Mouse (Mus musculus): ENCODE measurements around the gene Taar7e. TPM values are rescaled to one million over a fixed set of nuclear protein-coding genes. Genes with fewer than 3 reads are reported as not detected.

Taar7e gene
- polyA plus RNA-seq (2012; rRNA removed) = not detected in 2 replicates
- not detected in 2 replicates for polyA plus RNA-seq (2014; fragmentation: Nextera tagmentation; extraction: Ambion mirVana)

DNA sequence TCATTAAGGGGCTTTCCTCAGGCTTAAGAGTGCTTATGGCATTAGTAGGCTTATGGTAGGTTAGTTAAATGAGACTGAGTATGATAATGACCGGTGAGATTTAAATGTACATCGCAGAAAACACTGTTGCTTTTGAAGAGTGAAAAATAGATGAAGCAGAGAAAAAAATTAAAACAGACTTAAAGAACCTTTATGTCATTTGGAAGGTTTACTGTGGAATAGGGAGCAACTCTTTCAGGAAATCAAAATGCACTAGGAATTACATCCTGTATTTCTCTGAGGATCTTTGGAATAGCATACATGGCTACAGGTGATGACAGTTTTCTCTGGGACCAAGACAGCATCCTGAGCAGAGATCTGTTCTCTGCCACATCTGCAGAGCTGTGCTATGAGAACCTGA lies at the start of gene Taar7e:
Gene Taar7e, plus strand, starts transcription at position 301 of the 400 bp plus-strand sequence.
- DNase-seq (ENCODE audit: low spot score) (no peak), ATAC-seq (ENCODE audit: low FRiP score, low read depth) (no peak)
- Histone ChIP-seq H3K4me2 (replicated peaks; ENCODE audit: low read depth, low read length, severe bottlenecking) (no peak within 1 kb of the TSS), H3K27ac (replicated peaks; ENCODE audit: low read depth, low read length) (no peak within 1 kb of the TSS), H3K9me3 (ENCODE audit: control insufficient read depth, low read length) (no peaks in the 10 kb centered on the region), H3K36me3 (ENCODE audit: control insufficient read depth, insufficient read depth, low read length) (no peaks in the 10 kb centered on the region), H3K27me3 (ENCODE audit: control insufficient read depth, insufficient read depth, low read length) (no peaks in the 10 kb centered on the region), H3K4me3 (replicated peaks; ENCODE audit: low read length) (no peak within 1 kb of the TSS), H3K9ac (ENCODE audit: low read depth, low read length, severe bottlenecking) (no peak within 1 kb of the TSS), H3K4me1 (ENCODE audit: control insufficient read depth, insufficient read depth, low read length) (no peaks in the 10 kb centered on the region)
- 88% methylated on average over 2 of the region's 2 CpGs for WGBS
- no peak for TF ChIP-seq POLR2A (IDR thresholded peaks at IDR 0.05; ENCODE audit: borderline replicate concordance, extremely low read depth, insufficient read depth, insufficient read length)

DNA sequence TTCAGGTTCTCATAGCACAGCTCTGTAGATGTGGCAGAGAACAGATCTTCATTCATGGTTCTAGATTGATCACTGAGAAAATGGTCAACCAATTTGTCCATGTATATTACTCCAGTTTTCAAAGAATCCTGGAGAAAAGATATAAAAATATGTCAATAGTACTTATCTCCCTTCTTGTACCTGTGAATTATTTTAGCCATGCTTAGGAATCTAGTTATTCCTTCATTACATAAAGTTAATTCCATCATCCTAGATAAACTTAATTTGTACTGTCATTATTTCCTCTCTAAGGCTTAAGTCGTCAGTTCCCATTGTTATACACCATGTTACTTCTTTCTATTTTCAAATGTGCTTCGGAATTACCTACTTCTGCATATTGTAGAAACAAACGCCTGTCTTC lies 44.0 kb upstream of the Taar7e start, which contains the start of gene Taar7a:
Gene Taar7a, minus strand, starts transcription at position 101 of the 400 bp plus-strand sequence.
- no peaks in the 10 kb centered on the region for H3K9me3 ChIP-seq (ENCODE audit: control insufficient read depth, low read length)
- WGBS = 82% methylated on average over 3 of the region's 3 CpGs
- H3K36me3 ChIP-seq (ENCODE audit: control insufficient read depth, insufficient read depth, low read length) = no peaks in the 10 kb centered on the region
- TF ChIP-seq POLR2A (IDR thresholded peaks at IDR 0.05; ENCODE audit: borderline replicate concordance, extremely low read depth, insufficient read depth, insufficient read length) = no peak
- no peaks in the 10 kb centered on the region for H3K4me1 ChIP-seq (ENCODE audit: control insufficient read depth, insufficient read depth, low read length)
- ATAC-seq (ENCODE audit: low FRiP score, low read depth) (no peak), DNase-seq (ENCODE audit: low spot score) (no peak)
- H3K27ac ChIP-seq (replicated peaks; ENCODE audit: low read depth, low read length) = no peak within 1 kb of the TSS
- no peaks in the 10 kb centered on the region for H3K27me3 ChIP-seq (ENCODE audit: control insufficient read depth, insufficient read depth, low read length)
- no peak within 1 kb of the TSS for H3K9ac ChIP-seq (ENCODE audit: low read depth, low read length, severe bottlenecking)
- H3K4me3 ChIP-seq (replicated peaks; ENCODE audit: low read length) = no peak within 1 kb of the TSS
- H3K4me2 ChIP-seq (replicated peaks; ENCODE audit: low read depth, low read length, severe bottlenecking) = no peak within 1 kb of the TSS

DNA sequence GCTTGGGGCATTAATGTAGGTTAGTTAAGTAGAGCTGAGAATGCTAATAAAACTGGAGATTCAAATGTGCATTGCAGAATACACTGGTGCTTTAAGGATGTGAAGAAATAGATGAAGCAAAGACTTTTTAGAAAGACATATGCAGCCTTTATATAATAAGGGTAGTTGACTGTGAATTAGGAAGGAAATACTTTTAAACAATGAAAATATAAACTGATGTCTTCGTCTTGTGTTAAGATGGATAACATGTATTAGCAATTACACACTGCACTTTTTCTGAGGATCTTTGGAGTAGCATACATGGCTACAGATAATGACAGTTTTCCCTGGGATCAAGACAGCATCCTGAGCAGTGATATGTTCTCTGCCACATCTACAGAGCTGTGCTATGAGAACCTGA lies 37.8 kb upstream of the Taar7e start, which contains the start of gene Taar7b:
Gene Taar7b, plus strand, starts transcription at position 301 of the 400 bp plus-strand sequence.
- H3K9ac ChIP-seq (ENCODE audit: low read depth, low read length, severe bottlenecking) = no peak within 1 kb of the TSS
- H3K9me3 ChIP-seq (ENCODE audit: control insufficient read depth, low read length) = no peaks in the 10 kb centered on the region
- WGBS = 78% methylated on average over 1 of the region's 1 CpGs
- DNase-seq (ENCODE audit: low spot score) (no peak), ATAC-seq (ENCODE audit: low FRiP score, low read depth) (no peak)
- no peaks in the 10 kb centered on the region for H3K4me1 ChIP-seq (ENCODE audit: control insufficient read depth, insufficient read depth, low read length)
- H3K27ac ChIP-seq (replicated peaks; ENCODE audit: low read depth, low read length) = no peak within 1 kb of the TSS
- no peaks in the 10 kb centered on the region for H3K27me3 ChIP-seq (ENCODE audit: control insufficient read depth, insufficient read depth, low read length)
- TF ChIP-seq POLR2A (IDR thresholded peaks at IDR 0.05; ENCODE audit: borderline replicate concordance, extremely low read depth, insufficient read depth, insufficient read length) = no peak
- H3K36me3 ChIP-seq (ENCODE audit: control insufficient read depth, insufficient read depth, low read length) = no peaks in the 10 kb centered on the region
- no peak within 1 kb of the TSS for H3K4me3 ChIP-seq (replicated peaks; ENCODE audit: low read length)
- H3K4me2 ChIP-seq (replicated peaks; ENCODE audit: low read depth, low read length, severe bottlenecking) = no peak within 1 kb of the TSS

DNA sequence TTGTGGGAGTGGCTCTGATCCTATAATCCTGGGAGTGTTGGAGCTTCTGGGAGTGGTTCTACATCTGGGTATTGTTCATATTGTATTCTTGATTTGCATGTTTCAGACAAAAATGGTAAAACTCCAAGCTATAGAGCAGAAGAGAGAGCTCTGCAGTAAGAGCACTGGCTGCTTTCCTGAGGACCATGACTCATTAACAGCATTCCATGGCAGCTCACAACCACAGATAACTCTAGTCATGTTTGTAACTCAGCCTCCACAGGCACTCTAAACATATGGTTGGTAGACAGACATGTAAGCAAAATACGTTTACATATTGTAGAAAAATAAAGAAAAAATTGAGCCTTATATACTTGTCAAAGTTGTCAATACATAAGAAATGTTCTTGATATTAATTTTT lies 31.0 kb upstream of the Taar7e start:
- ATAC-seq (ENCODE audit: low FRiP score, low read depth) = no peak
- no peaks in the 10 kb centered on the region for H3K27me3 ChIP-seq (ENCODE audit: control insufficient read depth, insufficient read depth, low read length)
- no peak overlapping the region for H3K4me2 ChIP-seq (replicated peaks; ENCODE audit: low read depth, low read length, severe bottlenecking)
- 76% methylated on average over 1 of the region's 1 CpGs for WGBS
- H3K27ac ChIP-seq (replicated peaks; ENCODE audit: low read depth, low read length) = no peak overlapping the region
- H3K4me3 ChIP-seq (replicated peaks; ENCODE audit: low read length) = no peak overlapping the region
- no peaks in the 10 kb centered on the region for H3K36me3 ChIP-seq (ENCODE audit: control insufficient read depth, insufficient read depth, low read length)
- DNase-seq (ENCODE audit: low spot score) = no peak
- no peak overlapping the region for H3K9ac ChIP-seq (ENCODE audit: low read depth, low read length, severe bottlenecking)
- H3K4me1 ChIP-seq (ENCODE audit: control insufficient read depth, insufficient read depth, low read length) = no peaks in the 10 kb centered on the region
- H3K9me3 ChIP-seq (ENCODE audit: control insufficient read depth, low read length) = no peaks in the 10 kb centered on the region
- TF ChIP-seq POLR2A (IDR thresholded peaks at IDR 0.05; ENCODE audit: borderline replicate concordance, extremely low read depth, insufficient read depth, insufficient read length) = no peak

DNA sequence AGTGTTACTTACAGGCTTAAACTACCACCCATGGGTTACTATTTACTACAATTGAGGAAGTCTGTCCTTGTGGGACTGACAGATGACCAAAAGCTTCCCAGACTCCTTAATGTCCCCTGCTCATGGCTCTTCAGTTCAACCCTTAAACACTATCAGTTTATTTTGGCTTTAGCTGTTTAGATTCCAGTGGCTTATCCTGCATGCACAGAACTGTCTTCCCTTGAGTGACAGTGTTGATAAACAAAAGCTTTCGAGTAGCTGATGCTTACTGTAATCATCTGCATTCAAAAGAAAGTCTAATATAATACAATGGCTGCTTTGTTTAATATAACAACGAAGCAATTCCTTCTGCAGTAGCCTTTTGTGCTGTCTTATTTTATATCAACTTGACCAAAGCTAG lies 30.4 kb upstream of the Taar7e start:
- H3K9me3 ChIP-seq (ENCODE audit: control insufficient read depth, low read length) = no peaks in the 10 kb centered on the region
- H3K27me3 ChIP-seq (ENCODE audit: control insufficient read depth, insufficient read depth, low read length) = no peaks in the 10 kb centered on the region
- H3K4me3 ChIP-seq (replicated peaks; ENCODE audit: low read length) = no peak overlapping the region
- no peak overlapping the region for H3K9ac ChIP-seq (ENCODE audit: low read depth, low read length, severe bottlenecking)
- 75% methylated on average over 2 of the region's 2 CpGs for WGBS
- H3K36me3 ChIP-seq (ENCODE audit: control insufficient read depth, insufficient read depth, low read length) = no peaks in the 10 kb centered on the region
- ATAC-seq (ENCODE audit: low FRiP score, low read depth) (no peak), DNase-seq (ENCODE audit: low spot score) (no peak)
- no peak overlapping the region for H3K4me2 ChIP-seq (replicated peaks; ENCODE audit: low read depth, low read length, severe bottlenecking)
- TF ChIP-seq POLR2A (IDR thresholded peaks at IDR 0.05; ENCODE audit: borderline replicate concordance, extremely low read depth, insufficient read depth, insufficient read length) = no peak
- H3K27ac ChIP-seq (replicated peaks; ENCODE audit: low read depth, low read length) = no peak overlapping the region
- no peaks in the 10 kb centered on the region for H3K4me1 ChIP-seq (ENCODE audit: control insufficient read depth, insufficient read depth, low read length)

DNA sequence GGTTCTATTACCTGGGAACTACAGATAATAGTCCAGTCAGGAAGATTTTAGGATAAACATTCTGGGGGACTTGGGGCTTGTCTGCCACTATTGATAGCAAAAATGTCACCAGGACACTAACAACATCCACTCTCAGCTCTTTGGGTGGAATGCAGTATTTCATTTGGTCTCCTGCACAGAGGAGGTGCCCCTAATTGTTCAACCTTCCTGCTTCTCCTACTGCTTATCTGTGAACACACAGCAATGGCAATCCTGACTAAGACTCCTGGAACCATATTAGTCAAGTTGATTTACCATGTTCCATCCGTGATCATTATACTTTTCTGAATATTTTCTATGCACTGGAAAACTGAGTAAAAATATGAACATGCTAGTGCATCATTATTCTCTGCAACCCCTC lies 29.3 kb upstream of the Taar7e start:
- no peak overlapping the region for H3K4me3 ChIP-seq (replicated peaks; ENCODE audit: low read length)
- H3K4me2 ChIP-seq (replicated peaks; ENCODE audit: low read depth, low read length, severe bottlenecking) = no peak overlapping the region
- DNase-seq (ENCODE audit: low spot score) (no peak), ATAC-seq (ENCODE audit: low FRiP score, low read depth) (no peak)
- 79% methylated on average over 1 of the region's 1 CpGs for WGBS
- H3K4me1 ChIP-seq (ENCODE audit: control insufficient read depth, insufficient read depth, low read length) = no peaks in the 10 kb centered on the region
- H3K36me3 ChIP-seq (ENCODE audit: control insufficient read depth, insufficient read depth, low read length) = no peaks in the 10 kb centered on the region
- H3K27me3 ChIP-seq (ENCODE audit: control insufficient read depth, insufficient read depth, low read length) = no peaks in the 10 kb centered on the region
- no peak for TF ChIP-seq POLR2A (IDR thresholded peaks at IDR 0.05; ENCODE audit: borderline replicate concordance, extremely low read depth, insufficient read depth, insufficient read length)
- H3K9me3 ChIP-seq (ENCODE audit: control insufficient read depth, low read length) = no peaks in the 10 kb centered on the region
- no peak overlapping the region for H3K9ac ChIP-seq (ENCODE audit: low read depth, low read length, severe bottlenecking)
- H3K27ac ChIP-seq (replicated peaks; ENCODE audit: low read depth, low read length) = no peak overlapping the region

Measured in limb, embryonic 14.5 days (tissue).